In the genomic region with DNA sequence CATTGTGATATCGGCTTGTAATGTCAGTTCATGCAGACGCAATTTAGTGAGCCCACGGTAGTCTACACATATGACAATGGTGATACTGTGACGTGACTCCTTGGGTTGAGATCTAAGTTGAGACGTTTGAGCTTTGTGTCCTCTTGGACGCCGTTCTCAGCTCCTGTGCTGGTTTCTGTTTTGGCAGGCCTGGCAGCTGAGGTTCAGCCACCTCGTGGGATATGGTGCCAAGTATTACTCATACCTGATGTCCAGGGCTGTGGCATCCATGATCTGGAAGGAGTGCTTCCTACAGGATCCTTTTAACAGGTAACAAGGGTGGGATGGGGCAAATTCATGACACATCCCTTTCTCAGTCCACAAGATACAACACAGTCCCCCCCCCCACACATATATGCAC, we compare ENCODE assay signal across 20 mouse cellular contexts.
DNase-seq lines count a peak whose midpoint lies in the region; ATAC-seq lines count a peak whose summit lies in the region.
"Had no signal": no experiment of that assay in that cellular context is flagged by ENCODE, and none has a peak within 500 bp of the region (broad histone marks: within the 10 kb centered on the region; RNA-seq: fewer than 3 reads in every experiment).

No protein-coding gene starts in this region.

- no peak overlapping the region for H3K4me3 ChIP-seq in forebrain, embryonic 16.5 days (replicated peaks; ENCODE audit: low read length)
- H3K4me3 ChIP-seq in midbrain, embryonic 10.5 days = no peak overlapping the region
- H3K4me3 ChIP-seq: embryonic facial prominence, embryonic 15.5 days; erythroblast, embryonic 14.5 days; forebrain, embryonic 15.5 days; heart, embryonic 13.5 days; hindbrain, embryonic 15.5 days had no signal

- no peak overlapping the region for H3K27ac ChIP-seq in forebrain, embryonic 16.5 days (ENCODE audit: low read length)
- H3K27ac ChIP-seq in midbrain, embryonic 10.5 days (replicated peaks) = no peak overlapping the region
- H3K27ac ChIP-seq: embryonic facial prominence, embryonic 15.5 days; forebrain, embryonic 15.5 days; heart, embryonic 13.5 days; hindbrain, embryonic 15.5 days had no signal

- peaks cover 2% of the 10 kb centered on the region; the same call in 1 of the 2 replicates for H3K36me3 ChIP-seq in forebrain, embryonic 16.5 days (ENCODE audit: control insufficient read depth, insufficient read depth)
- H3K36me3 ChIP-seq in midbrain, embryonic 10.5 days = peaks cover 33% of the 10 kb centered on the region

- peak; percentile 4 for DNase-seq in 3T3-L1 (ENCODE audit: low read depth, low spot score)
- peak; percentile 75 for DNase-seq in cerebellum, adult 11-12 months
- DNase-seq in cerebellum, adult 9-10 months = peak; percentile 82
- DNase-seq in cerebellum, postnatal 36 days = peak; percentile 61 to 66
- DNase-seq in heart, adult 8-10 months (ENCODE audit: low spot score) = no peak
- DNase-seq in midbrain, embryonic 10.5 days (ENCODE audit: low spot score) = no peak
- DNase-seq: adrenal gland, adult 8-10 months; adrenal gland, postnatal 36 days; embryo, embryonic 11 days; gastrocnemius, postnatal 14 days; heart, postnatal 36 days; kidney, adult 8-10 months had no signal

- no peaks in the 10 kb centered on the region for H3K9me3 ChIP-seq in forebrain, embryonic 16.5 days (ENCODE audit: control insufficient read depth, low read length)
- no peaks in the 10 kb centered on the region for H3K9me3 ChIP-seq in midbrain, embryonic 10.5 days (replicated peaks)
- H3K9me3 ChIP-seq: embryonic facial prominence, embryonic 15.5 days; forebrain, embryonic 15.5 days; heart, embryonic 13.5 days; hindbrain, embryonic 15.5 days had no signal

- 89% methylated on average over 8 of the region's 8 CpGs for WGBS in forebrain, embryonic 16.5 days
- WGBS in midbrain, embryonic 10.5 days = 95% methylated on average over 8 of the region's 8 CpGs

- H3K27me3 ChIP-seq in forebrain, embryonic 16.5 days (replicated peaks; ENCODE audit: control insufficient read depth, insufficient read depth, low read length) = no peaks in the 10 kb centered on the region
- no peaks in the 10 kb centered on the region for H3K27me3 ChIP-seq in midbrain, embryonic 10.5 days (ENCODE audit: low read depth, poor library complexity, severe bottlenecking)
- H3K27me3 ChIP-seq: embryonic facial prominence, embryonic 15.5 days; forebrain, embryonic 15.5 days; heart, embryonic 13.5 days; hindbrain, embryonic 15.5 days had no signal

- H3K4me1 ChIP-seq in forebrain, embryonic 16.5 days (replicated peaks; ENCODE audit: control insufficient read depth, insufficient read depth, low read length) = no peaks in the 10 kb centered on the region
- peaks cover 6% of the 10 kb centered on the region for H3K4me1 ChIP-seq in midbrain, embryonic 10.5 days
- H3K4me1 ChIP-seq: embryonic facial prominence, embryonic 15.5 days; forebrain, embryonic 15.5 days; hindbrain, embryonic 15.5 days had no signal

- no peak overlapping the region for H3K4me2 ChIP-seq in forebrain, embryonic 16.5 days (ENCODE audit: low read length)
- H3K4me2 ChIP-seq: embryonic facial prominence, embryonic 15.5 days; forebrain, embryonic 15.5 days; heart, embryonic 13.5 days; hindbrain, embryonic 15.5 days had no signal

- no peak overlapping the region for H3K9ac ChIP-seq in forebrain, embryonic 16.5 days (replicated peaks; ENCODE audit: low read depth, low read length)
- H3K9ac ChIP-seq: embryonic facial prominence, embryonic 15.5 days; forebrain, embryonic 15.5 days; heart, embryonic 13.5 days; hindbrain, embryonic 15.5 days had no signal

- ATAC-seq in forebrain, embryonic 16.5 days = no peak
- ATAC-seq: forebrain, embryonic 15.5 days; inflammation-experienced regulatory T-cells, adult 6 months; intestine, postnatal 0 days had no signal

Comparison
In these comparisons a context has a peak if more than half of its experiments do, and no peak if none do; other contexts are left out.
1. DNase-seq: peak in 3T3-L1 (single experiment), cerebellum, adult 11-12 months (single experiment), cerebellum, adult 9-10 months (single experiment) and cerebellum, postnatal 36 days (2 of 2); none in heart, adult 8-10 months (single experiment) and midbrain, embryonic 10.5 days (single experiment).